In genomic region chr13:57291737-57292490, GRCm38 (mm10) we compare ENCODE assay signal across 30 mouse cellular contexts.
DNase-seq lines count a peak whose midpoint lies in the region; ATAC-seq and TF ChIP-seq lines count a peak whose summit lies in the region.
"Had no signal": no experiment of that assay in that cellular context is flagged by ENCODE, and none has a peak within 500 bp of the region (broad histone marks: within the 10 kb centered on the region; RNA-seq: fewer than 3 reads in every experiment).

No protein-coding gene starts in this region.

- H3K27ac ChIP-seq in forebrain, postnatal 0 days (ENCODE audit: low read depth, low read length): no peak overlapping the region
- H3K27ac ChIP-seq in forebrain, embryonic 10.5 days: no peak overlapping the region
- H3K27ac ChIP-seq: embryonic facial prominence, embryonic 13.5 days; forebrain, embryonic 15.5 days; gastrocnemius, adult 2 months; limb, embryonic 13.5 days; lung, embryonic 15.5 days; midbrain, embryonic 10.5 days; neural tube, embryonic 12.5 days had no signal

- WGBS in forebrain, postnatal 0 days: 47% methylated on average over 9 of the region's 9 CpGs
- 89% methylated on average over 9 of the region's 9 CpGs for WGBS in forebrain, embryonic 10.5 days

- peak; percentile 36; the same call in 1 of the 2 replicates for ATAC-seq in cerebellum, adult (ENCODE audit: insufficient number of reproducible peaks, low FRiP score, low TSS enrichment)
- ATAC-seq in forebrain, postnatal 0 days: peak; percentile 38; the same call in 1 of the 2 replicates
- ATAC-seq: activated CD4-positive, CD25-positive, alpha-beta regulatory T cell, adult 4 months; forebrain, embryonic 15.5 days; intestine, postnatal 0 days; midbrain, embryonic 16.5 days had no signal

- no peak overlapping the region for H3K4me2 ChIP-seq in forebrain, postnatal 0 days (ENCODE audit: low read depth)
- H3K4me2 ChIP-seq: embryonic facial prominence, embryonic 13.5 days; forebrain, embryonic 15.5 days; limb, embryonic 13.5 days; liver, embryonic 11.5 days; lung, embryonic 15.5 days; neural tube, embryonic 12.5 days had no signal

- H3K4me3 ChIP-seq in forebrain, postnatal 0 days (ENCODE audit: low read depth, low read length): no peak overlapping the region
- no peak overlapping the region for H3K4me3 ChIP-seq in forebrain, embryonic 10.5 days
- H3K4me3 ChIP-seq: embryonic facial prominence, embryonic 13.5 days; forebrain, embryonic 15.5 days; gastrocnemius, adult 2 months; limb, embryonic 13.5 days; lung, embryonic 15.5 days; midbrain, embryonic 10.5 days; myocyte; neural tube, embryonic 12.5 days had no signal

- no peak for DNase-seq in cerebellum, adult 11-12 months
- DNase-seq in forebrain, postnatal 0 days: peak; percentile 41
- DNase-seq in forebrain, embryonic 10.5 days (ENCODE audit: extremely low spot score, low spot score): no peak
- peak; percentile 50 for DNase-seq in left cerebral cortex, postnatal 4 days
- DNase-seq in left cerebral cortex, postnatal 36 days (ENCODE audit: low spot score in 2 of 2): no peak
- no peak for DNase-seq in spleen, postnatal 14 days (ENCODE audit: low spot score in 2 of 2)
- DNase-seq: adrenal gland, adult 2 months; adrenal gland, postnatal 36 days; cerebellum, adult 11 months; cerebellum, postnatal 25 days; gastrocnemius, adult 2 months; heart, postnatal 14 days; kidney, adult 9 months; kidney, postnatal 10 days; layer of hippocampus, adult 9-11 months; right cerebral cortex, postnatal 25 days; thymus, postnatal 14 days had no signal

- no peak for TF ChIP-seq CTCF in forebrain, postnatal 0 days (IDR thresholded peaks at IDR 0.05; ENCODE audit: low read depth)

- no peaks in the 10 kb centered on the region for H3K4me1 ChIP-seq in forebrain, postnatal 0 days (ENCODE audit: insufficient read depth)
- H3K4me1 ChIP-seq in forebrain, embryonic 10.5 days: no peaks in the 10 kb centered on the region
- H3K4me1 ChIP-seq: embryonic facial prominence, embryonic 13.5 days; forebrain, embryonic 15.5 days; limb, embryonic 13.5 days; lung, embryonic 15.5 days; midbrain, embryonic 10.5 days; neural tube, embryonic 12.5 days had no signal

- H3K9ac ChIP-seq in forebrain, postnatal 0 days: no peak overlapping the region
- H3K9ac ChIP-seq: embryonic facial prominence, embryonic 13.5 days; forebrain, embryonic 15.5 days; limb, embryonic 13.5 days; lung, embryonic 15.5 days; neural tube, embryonic 12.5 days had no signal

- intact Hi-C loops in left cerebral cortex, postnatal 4 days (cut with DNase I): no loop called here
- intact Hi-C loops in left cerebral cortex, postnatal 36 days (cut with DNase I): no loop called here

- H3K36me3 ChIP-seq in forebrain, postnatal 0 days (ENCODE audit: insufficient read depth): no peaks in the 10 kb centered on the region
- no peaks in the 10 kb centered on the region for H3K36me3 ChIP-seq in forebrain, embryonic 10.5 days (replicated peaks)
- H3K36me3 ChIP-seq: embryonic facial prominence, embryonic 13.5 days; forebrain, embryonic 15.5 days; limb, embryonic 13.5 days; lung, embryonic 15.5 days; midbrain, embryonic 10.5 days; neural tube, embryonic 12.5 days had no signal

- no peaks in the 10 kb centered on the region for H3K9me3 ChIP-seq in forebrain, postnatal 0 days (ENCODE audit: low read length)
- H3K9me3 ChIP-seq in forebrain, embryonic 10.5 days: no peaks in the 10 kb centered on the region
- H3K9me3 ChIP-seq: embryonic facial prominence, embryonic 13.5 days; forebrain, embryonic 15.5 days; limb, embryonic 13.5 days; lung, embryonic 15.5 days; midbrain, embryonic 10.5 days; neural tube, embryonic 12.5 days had no signal

- no peaks in the 10 kb centered on the region for H3K27me3 ChIP-seq in forebrain, postnatal 0 days (ENCODE audit: insufficient read depth, low read length)
- H3K27me3 ChIP-seq in forebrain, embryonic 10.5 days (ENCODE audit: poor library complexity, severe bottlenecking): no peaks in the 10 kb centered on the region
- H3K27me3 ChIP-seq: CH12.LX; forebrain, embryonic 15.5 days; limb, embryonic 13.5 days; lung, embryonic 15.5 days; neural tube, embryonic 12.5 days had no signal

Comparison
In these comparisons a context has a peak if more than half of its experiments do, and no peak if none do; other contexts are left out.
1. DNase-seq: peak in forebrain, postnatal 0 days (single experiment) and left cerebral cortex, postnatal 4 days (single experiment); none in cerebellum, adult 11-12 months (single experiment), forebrain, embryonic 10.5 days (single experiment), left cerebral cortex, postnatal 36 days (0 of 2) and spleen, postnatal 14 days (0 of 2).